Mouse (Mus musculus): ENCODE data around the gene Gna13. TPM values are rescaled to one million over a fixed set of nuclear protein-coding genes. Genes with fewer than 3 reads are reported as not detected.
"Not testable (repeated sequence)": the region's sequence is repeated elsewhere in the genome, so short reads cannot be mapped to it uniquely, and the experiment has no call there.

Gna13 gene
- 79.8 and 95.4 TPM in 2 replicates for total RNA-seq (2017)

DNA sequence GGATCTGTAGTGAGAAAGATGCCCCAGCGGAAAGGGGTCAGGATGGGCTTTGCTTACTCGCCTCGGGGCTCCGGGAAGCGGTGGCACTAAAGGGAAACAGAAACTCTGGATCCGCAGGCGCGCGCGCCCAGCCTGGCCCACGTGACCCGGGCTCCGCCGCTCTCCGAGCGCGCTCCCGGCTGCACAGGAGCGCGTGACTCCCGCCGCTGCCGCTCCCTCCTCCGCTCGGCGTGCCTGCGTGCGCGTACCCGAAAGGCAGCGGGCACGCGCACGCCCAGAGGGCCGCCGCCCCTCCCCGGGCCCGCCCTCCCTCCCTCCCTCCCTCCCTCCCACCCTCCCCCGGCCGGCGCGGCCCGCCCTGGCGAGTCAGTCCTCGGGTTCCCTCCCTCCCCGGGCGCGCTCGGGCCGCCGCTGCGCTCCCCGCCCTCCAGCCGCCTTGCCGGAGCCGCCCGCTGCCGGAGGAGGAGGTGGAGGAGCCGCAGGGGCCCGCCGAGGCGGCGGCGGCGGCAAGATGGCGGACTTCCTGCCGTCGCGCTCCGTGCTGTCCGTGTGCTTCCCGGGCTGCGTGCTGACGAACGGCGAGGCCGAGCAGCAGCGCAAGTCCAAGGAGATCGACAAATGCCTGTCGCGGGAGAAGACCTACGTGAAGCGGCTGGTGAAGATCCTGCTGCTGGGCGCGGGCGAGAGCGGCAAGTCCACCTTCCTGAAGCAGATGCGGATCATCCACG lies at the start of gene Gna13:
Gna13 (plus strand) TSS at position 369 of the 728 bp plus-strand sequence.
- ATAC-seq (ENCODE audit: extremely low read depth, insufficient number of reproducible peaks, low FRiP score, poor library complexity, severe bottlenecking), result peak; percentile 77

GRCm38 (mm10) chr11:109316921-109317320 lies 45.7 kb upstream of the Gna13 start:
- ATAC-seq (ENCODE audit: extremely low read depth, insufficient number of reproducible peaks, low FRiP score, poor library complexity, severe bottlenecking), result peak; percentile 49; the same call in 1 of the 2 replicates

DNA sequence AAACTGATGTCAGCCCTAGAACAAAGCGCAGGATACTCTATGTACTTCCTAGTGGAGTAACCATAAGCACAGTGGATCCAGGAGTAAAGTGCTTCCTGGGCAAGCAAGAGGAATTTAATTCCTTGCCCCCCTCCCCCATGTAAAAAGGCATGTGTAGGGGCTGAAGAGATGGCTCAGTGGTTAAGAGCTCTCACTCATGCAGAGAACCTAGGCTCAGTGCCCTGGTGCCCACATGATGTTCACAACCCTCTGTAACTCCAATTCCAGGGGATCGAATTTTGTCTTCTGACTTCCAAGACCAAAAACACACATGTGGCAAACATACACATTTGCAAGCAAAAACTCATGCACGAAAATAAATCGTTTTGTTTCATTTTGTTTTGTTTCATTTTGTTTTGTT lies 43.2 kb upstream of the Gna13 start:
- no peak for ATAC-seq (ENCODE audit: extremely low read depth, insufficient number of reproducible peaks, low FRiP score, poor library complexity, severe bottlenecking)

- no peak for ATAC-seq (ENCODE audit: extremely low read depth, insufficient number of reproducible peaks, low FRiP score, poor library complexity, severe bottlenecking)
Observed at GRCm38 (mm10) chr11:109319946-109320345, 42.7 kb upstream of the Gna13 start.

GRCm38 (mm10) chr11:109320361-109320933 lies 42.2 kb upstream of the Gna13 start:
- no peak for ATAC-seq (ENCODE audit: extremely low read depth, insufficient number of reproducible peaks, low FRiP score, poor library complexity, severe bottlenecking)

GRCm38 (mm10) chr11:109326270-109326669 lies 36.4 kb upstream of the Gna13 start:
- no peak for ATAC-seq (ENCODE audit: extremely low read depth, insufficient number of reproducible peaks, low FRiP score, poor library complexity, severe bottlenecking)

DNA sequence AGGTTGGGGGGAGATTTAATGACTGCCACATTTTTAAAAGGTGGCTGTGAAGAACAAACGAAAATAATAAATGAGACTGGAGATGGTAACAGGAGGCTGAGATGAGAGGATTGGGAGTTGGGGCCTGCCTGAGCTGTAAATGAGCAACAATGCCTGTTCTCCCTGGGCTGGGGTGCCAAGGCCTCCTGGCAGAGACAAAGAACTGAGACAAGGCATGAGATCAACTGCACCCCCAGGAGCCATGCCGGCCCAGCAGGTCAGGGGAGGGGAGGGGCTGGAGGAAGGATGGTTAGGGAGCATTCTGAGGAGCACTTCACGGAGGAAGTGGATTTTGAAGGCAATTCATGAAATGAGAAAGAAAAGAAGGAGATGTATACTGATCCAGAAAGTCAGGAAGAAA lies 35.2 kb upstream of the Gna13 start:
- ATAC-seq (ENCODE audit: extremely low read depth, insufficient number of reproducible peaks, low FRiP score, poor library complexity, severe bottlenecking), result no peak

GRCm38 (mm10) chr11:109327952-109328351 lies 34.7 kb upstream of the Gna13 start:
- no peak for ATAC-seq (ENCODE audit: extremely low read depth, insufficient number of reproducible peaks, low FRiP score, poor library complexity, severe bottlenecking)

- ATAC-seq (ENCODE audit: extremely low read depth, insufficient number of reproducible peaks, low FRiP score, poor library complexity, severe bottlenecking), result no peak
Observed at GRCm38 (mm10) chr11:109329331-109329730, 33.3 kb upstream of the Gna13 start.

- no peak for ATAC-seq (ENCODE audit: extremely low read depth, insufficient number of reproducible peaks, low FRiP score, poor library complexity, severe bottlenecking)
Observed at GRCm38 (mm10) chr11:109330706-109331393, 31.8 kb upstream of the Gna13 start.

- ATAC-seq (ENCODE audit: extremely low read depth, insufficient number of reproducible peaks, low FRiP score, poor library complexity, severe bottlenecking), result peak; percentile 96
Observed at GRCm38 (mm10) chr11:109331424-109331824, 31.2 kb upstream of the Gna13 start.

DNA sequence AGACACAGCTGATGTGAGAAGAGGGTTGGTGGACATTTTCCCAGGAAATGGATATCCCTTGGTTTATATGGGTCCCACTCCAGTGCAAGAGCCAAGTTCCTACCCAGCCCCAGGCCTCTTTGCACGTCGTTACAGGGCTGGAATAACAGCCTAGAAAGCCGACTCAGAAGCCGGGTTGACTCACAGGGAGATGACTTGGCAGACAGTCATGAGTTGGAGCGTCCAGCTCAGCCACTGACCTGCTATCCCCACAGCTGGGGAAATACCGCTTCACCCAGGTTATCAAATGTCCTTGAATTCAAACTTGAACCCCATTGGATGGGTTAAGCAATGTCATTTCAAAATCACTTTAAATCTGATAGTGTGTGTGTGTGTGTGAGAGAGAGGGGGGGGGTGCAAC lies 29.9 kb upstream of the Gna13 start:
- ATAC-seq (ENCODE audit: extremely low read depth, insufficient number of reproducible peaks, low FRiP score, poor library complexity, severe bottlenecking), result no peak

DNA sequence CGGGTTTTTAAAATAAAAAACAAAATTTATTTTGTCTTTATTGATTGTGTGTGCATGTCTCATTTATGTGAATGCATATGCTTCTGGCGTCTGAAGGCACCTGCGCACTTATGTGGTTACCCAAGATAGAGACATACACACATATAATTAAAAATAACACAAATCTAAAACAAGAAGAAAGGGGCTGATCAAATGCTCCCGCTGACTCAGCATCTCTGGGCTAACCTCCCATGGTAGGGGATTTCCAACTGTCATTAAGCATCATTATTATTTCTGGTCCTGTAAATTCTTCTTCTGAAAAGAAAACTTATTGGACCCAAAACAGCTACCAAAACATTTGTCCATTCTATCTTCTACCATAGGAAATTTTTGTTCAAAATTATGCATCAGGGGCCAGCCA lies 27.9 kb upstream of the Gna13 start:
- no peak for ATAC-seq (ENCODE audit: extremely low read depth, insufficient number of reproducible peaks, low FRiP score, poor library complexity, severe bottlenecking)

- ATAC-seq (ENCODE audit: extremely low read depth, insufficient number of reproducible peaks, low FRiP score, poor library complexity, severe bottlenecking), result no peak
Observed at GRCm38 (mm10) chr11:109335890-109336289, 26.7 kb upstream of the Gna13 start.

DNA sequence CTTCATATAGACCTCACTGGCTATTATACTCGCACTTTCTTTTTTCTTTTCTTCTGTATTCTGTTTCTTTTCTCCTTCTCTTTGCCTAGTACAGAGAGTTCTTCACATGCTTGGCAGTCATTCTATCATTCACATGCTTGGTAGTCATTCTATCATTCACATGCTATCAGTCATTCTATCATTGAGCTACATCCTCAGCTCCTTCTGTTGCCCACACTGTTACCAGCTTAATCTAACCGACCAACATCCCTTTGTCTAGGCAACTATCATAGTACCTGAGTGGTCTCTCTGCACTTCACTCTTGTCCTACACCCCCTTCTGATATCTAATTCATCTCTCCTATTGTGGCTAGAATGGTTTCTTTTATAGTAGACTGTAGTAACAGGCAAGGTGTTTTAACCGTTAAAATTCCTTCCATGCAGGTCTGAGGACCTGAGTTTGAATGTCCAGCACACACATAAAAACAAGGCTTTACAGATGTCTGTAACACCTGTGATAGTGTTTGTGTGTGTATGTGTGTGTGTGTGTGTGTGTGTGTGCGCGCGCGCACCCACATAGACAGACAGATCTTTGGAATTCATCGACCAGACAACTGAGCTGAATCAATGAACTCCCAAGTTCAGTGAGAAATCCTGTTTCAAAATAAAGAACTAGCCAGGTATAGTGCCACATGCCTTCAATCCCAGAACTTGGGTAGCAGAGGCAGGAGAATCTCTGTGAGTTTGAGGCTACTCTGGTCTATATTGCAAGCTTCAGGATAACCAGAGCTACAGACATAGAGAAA lies 23.3 kb upstream of the Gna13 start:
- ATAC-seq (ENCODE audit: extremely low read depth, insufficient number of reproducible peaks, low FRiP score, poor library complexity, severe bottlenecking), result no peak

- ATAC-seq (ENCODE audit: extremely low read depth, insufficient number of reproducible peaks, low FRiP score, poor library complexity, severe bottlenecking), result no peak
Observed at GRCm38 (mm10) chr11:109340541-109340940, 22.1 kb upstream of the Gna13 start.

GRCm38 (mm10) chr11:109342666-109343065 lies 20.0 kb upstream of the Gna13 start:
- not testable (repeated sequence) for ATAC-seq (ENCODE audit: extremely low read depth, insufficient number of reproducible peaks, low FRiP score, poor library complexity, severe bottlenecking)

DNA sequence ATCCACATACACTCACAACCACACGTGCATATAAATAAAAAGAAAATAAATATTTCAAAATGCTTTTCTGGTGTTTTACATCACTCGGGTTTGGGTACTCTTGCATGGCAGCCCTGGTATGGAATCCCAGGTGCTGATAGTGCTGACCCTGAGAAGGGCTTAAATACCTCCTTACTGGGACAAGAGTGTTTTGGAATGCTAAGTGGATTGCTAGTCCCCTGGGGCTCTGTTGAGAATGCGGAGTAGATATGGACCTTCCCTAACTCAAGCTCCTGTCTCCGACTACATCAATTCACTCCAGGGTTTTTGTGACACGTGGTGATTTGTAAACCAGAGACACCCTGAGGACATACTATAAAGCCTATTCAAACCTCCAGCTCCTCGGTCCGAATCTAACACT lies 19.1 kb upstream of the Gna13 start:
- no peak for ATAC-seq (ENCODE audit: extremely low read depth, insufficient number of reproducible peaks, low FRiP score, poor library complexity, severe bottlenecking)

DNA sequence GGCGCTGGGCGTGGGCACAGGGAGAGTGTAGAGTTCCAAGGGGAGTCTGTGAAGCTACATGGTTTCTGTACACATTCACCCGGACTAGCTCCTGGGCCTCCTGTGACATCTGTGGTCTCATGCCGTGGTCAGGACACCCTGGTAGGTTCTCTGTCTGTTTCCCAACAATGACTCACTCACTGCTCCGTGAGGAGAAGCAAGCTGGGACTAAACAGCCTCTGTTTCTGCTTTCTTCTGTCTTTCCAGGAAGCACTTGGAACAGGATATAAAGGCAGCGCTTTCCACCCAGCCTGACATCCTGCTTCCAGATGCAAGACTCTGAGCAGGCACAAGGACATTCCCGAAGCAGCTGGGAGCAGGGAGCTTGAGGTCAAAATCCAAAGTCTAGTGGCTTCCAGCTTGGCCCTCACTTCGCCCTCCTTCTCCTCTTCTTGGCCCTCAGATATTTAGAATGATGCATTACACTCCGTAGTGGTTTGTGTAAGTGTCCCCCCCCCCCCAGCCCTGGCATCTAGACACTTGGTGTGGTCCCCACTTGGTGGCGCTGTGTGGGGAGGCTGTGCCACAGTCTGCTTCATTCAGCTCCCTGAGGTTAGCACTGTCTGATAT lies 18.5 kb upstream of the Gna13 start:
- no peak for ATAC-seq (ENCODE audit: extremely low read depth, insufficient number of reproducible peaks, low FRiP score, poor library complexity, severe bottlenecking)

Data from neutrophil, adult 5-6 weeks (primary cell).